Mouse (Mus musculus): ENCODE results near the gene Snx18. TPM values are rescaled to one million over a fixed set of nuclear protein-coding genes. Genes with fewer than 3 reads are reported as not detected.

The Snx18 gene
- polyA plus RNA-seq, 1 experiment from 2014 or later = 18.7 TPM

DNA sequence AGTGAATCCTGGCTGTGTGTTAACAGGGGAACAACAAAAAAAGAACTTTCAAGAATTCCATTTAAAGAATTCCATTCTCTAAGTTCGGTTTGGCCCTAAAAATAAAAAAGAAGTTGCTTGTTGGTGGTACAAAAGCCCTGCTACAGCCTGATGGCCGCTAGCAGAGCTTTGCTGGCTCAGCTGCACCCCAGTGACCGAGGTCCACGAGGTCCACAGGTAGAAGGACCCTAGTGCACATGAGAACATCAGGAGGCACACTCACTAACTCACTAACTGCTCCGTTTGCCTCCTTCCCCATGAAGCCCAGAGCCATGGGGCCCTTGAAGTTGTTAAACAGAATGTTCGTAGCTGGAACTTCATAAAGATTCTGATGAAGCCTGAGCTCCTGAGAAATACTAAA is 14.0 kb downstream of the Snx18 start:
- Histone ChIP-seq H3K9ac (ENCODE audit: low read length) (no peak overlapping the region), H3K36me3 (ENCODE audit: control insufficient read depth, insufficient read depth, low read length) (no peaks in the 10 kb centered on the region; the same call in 1 of the 2 replicates), H3K4me3 (ENCODE audit: low read depth, low read length) (no peak overlapping the region), H3K4me2 (ENCODE audit: low read depth, low read length, severe bottlenecking) (no peak overlapping the region), H3K4me1 (replicated peaks; ENCODE audit: control insufficient read depth, insufficient read depth, low read length) (0 out of 2 replicates have a peak, but pooled peaks cover 2% of the 10 kb centered on the region), H3K27ac (ENCODE audit: low read depth, low read length) (no peak overlapping the region), H3K9me3 (ENCODE audit: control insufficient read depth, low read length) (no peaks in the 10 kb centered on the region), H3K27me3 (ENCODE audit: control insufficient read depth, insufficient read depth, low read length) (no peaks in the 10 kb centered on the region)
- DNase-seq (ENCODE audit: low spot score) (no peak), ATAC-seq (replicated peaks; ENCODE audit: low FRiP score) (no peak)
- WGBS = 76% methylated on average over 6 of the region's 6 CpGs

DNA sequence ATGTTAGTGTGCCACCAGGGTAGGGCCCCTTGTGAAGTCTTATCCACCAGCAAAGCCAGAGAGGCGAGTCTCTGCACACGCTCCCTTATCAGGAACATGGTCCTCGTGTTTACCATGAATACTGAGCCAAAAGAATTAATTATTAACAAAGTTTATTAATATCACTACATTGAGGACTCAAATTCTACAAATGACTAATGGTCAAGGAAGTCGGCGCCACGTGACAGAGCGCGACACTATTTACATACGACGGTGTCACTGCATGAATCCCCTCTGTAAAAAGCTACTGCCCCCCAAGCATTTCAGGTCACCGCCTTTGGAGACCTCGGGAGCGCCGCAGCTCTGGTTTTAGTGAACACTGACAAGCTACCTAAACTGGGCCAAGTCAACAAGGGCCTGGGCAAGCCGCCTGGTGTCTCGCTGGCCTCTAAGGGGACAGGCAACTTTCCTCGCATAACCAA is 15.5 kb downstream of the Snx18 start:
- Histone ChIP-seq H3K4me1 (replicated peaks; ENCODE audit: control insufficient read depth, insufficient read depth, low read length) (0 out of 2 replicates have a peak, but pooled peaks cover 2% of the 10 kb centered on the region), H3K4me2 (ENCODE audit: low read depth, low read length, severe bottlenecking) (no peak overlapping the region), H3K27me3 (ENCODE audit: control insufficient read depth, insufficient read depth, low read length) (no peaks in the 10 kb centered on the region), H3K9ac (ENCODE audit: low read length) (no peak overlapping the region), H3K4me3 (ENCODE audit: low read depth, low read length) (no peak overlapping the region), H3K27ac (ENCODE audit: low read depth, low read length) (no peak overlapping the region), H3K36me3 (ENCODE audit: control insufficient read depth, insufficient read depth, low read length) (no peaks in the 10 kb centered on the region; the same call in 1 of the 2 replicates), H3K9me3 (ENCODE audit: control insufficient read depth, low read length) (no peaks in the 10 kb centered on the region)
- no peak for DNase-seq (ENCODE audit: low spot score)
- WGBS = 94% methylated on average over 17 of the region's 17 CpGs
- no peak for ATAC-seq (replicated peaks; ENCODE audit: low FRiP score)

DNA sequence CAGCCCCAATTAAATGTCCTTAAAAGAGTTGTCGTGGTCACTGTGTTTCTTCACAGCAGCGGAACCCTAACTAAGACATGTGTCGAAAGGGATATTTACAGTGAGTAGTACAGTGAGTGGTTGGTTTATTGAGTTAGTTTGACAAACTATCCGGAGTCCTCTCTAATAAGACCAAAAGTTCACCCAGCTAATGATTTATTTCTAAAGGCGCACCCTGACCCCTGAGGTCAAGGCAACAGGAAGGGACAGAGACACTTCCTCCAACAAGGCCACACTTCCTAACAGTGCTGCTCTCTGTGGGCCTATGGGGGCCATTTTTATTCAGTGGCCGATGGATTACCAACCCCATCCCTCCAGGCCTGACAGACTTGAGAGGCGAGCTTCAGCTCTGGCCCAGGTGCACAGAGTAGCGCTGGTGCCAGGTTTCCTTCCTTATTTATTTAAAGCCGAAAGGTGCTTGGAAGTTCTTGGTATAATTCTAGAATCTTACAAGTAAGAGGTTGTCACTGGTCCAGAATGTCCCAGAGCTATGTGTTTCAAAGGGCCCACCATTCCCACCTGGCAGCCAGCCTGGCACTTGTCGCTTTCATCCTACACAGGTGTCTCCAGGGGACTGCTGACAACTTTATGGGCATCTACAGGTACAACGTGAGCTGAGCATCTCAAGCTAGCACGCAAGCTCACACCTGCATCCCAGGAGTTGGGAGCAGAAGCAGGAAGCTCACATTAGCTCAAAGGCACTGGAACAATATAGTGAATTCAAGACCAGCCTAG is 16.3 kb downstream of the Snx18 start:
- Histone ChIP-seq H3K4me2 (ENCODE audit: low read depth, low read length, severe bottlenecking) (no peak overlapping the region), H3K9me3 (ENCODE audit: control insufficient read depth, low read length) (no peaks in the 10 kb centered on the region), H3K4me1 (replicated peaks; ENCODE audit: control insufficient read depth, insufficient read depth, low read length) (0 out of 2 replicates have a peak, but pooled peaks cover 2% of the 10 kb centered on the region), H3K36me3 (ENCODE audit: control insufficient read depth, insufficient read depth, low read length) (no peaks in the 10 kb centered on the region; the same call in 1 of the 2 replicates), H3K27me3 (ENCODE audit: control insufficient read depth, insufficient read depth, low read length) (no peaks in the 10 kb centered on the region), H3K9ac (ENCODE audit: low read length) (no peak overlapping the region), H3K4me3 (ENCODE audit: low read depth, low read length) (no peak overlapping the region), H3K27ac (ENCODE audit: low read depth, low read length) (no peak overlapping the region)
- 97% methylated on average over 12 of the region's 12 CpGs for WGBS
- ATAC-seq (replicated peaks; ENCODE audit: low FRiP score) = no peak
- DNase-seq (ENCODE audit: low spot score) = peak; percentile 14

DNA sequence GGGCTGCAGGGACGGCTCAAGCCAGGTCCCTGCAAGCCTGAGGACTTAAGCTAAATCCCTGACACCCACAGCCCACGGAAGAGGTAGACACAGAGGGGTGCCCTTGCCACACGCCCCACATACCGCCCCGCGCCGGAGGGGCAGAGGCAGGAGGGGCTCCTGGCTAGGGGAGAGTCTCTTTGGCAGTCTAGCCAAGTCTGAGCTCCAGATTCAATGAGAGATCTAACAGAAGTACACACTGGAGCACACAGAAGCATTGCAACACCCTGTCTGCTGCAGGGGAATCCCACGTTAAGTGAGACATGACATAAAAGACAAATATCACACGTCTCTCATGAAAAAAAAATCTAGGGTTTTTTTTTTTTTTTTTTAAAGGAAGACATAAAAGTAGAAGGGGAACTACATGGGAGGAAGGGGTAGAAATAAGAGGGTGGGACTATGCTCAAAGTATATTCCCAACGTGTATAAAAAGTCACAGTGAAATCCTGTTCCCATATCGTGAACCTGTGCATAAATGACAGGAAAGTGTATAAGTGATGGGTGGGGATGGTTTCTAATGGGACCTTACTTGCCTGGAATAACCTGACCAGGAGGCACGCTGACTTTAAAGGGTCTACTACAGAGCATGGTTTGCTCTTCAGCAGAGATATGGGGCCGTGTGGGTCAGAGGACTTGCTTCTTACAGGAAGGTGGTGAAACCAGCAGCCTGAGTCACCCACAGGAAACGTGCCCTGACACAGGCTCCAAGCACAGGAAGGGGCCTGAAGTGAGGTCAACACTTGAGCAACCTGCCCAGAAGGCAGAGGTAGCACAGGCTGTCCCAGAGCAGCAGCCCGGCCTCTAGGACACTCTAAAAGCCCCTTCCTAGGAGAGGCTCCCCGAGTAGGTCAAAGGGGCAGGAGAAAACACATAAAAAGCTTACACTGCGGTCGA is 17.6 kb downstream of the Snx18 start:
- Histone ChIP-seq H3K4me3 (ENCODE audit: low read depth, low read length) (no peak overlapping the region), H3K4me1 (replicated peaks; ENCODE audit: control insufficient read depth, insufficient read depth, low read length) (0 out of 2 replicates have a peak, but pooled peaks cover 2% of the 10 kb centered on the region), H3K4me2 (ENCODE audit: low read depth, low read length, severe bottlenecking) (no peak overlapping the region), H3K9ac (ENCODE audit: low read length) (no peak overlapping the region), H3K9me3 (ENCODE audit: control insufficient read depth, low read length) (no peaks in the 10 kb centered on the region), H3K36me3 (ENCODE audit: control insufficient read depth, insufficient read depth, low read length) (no peaks in the 10 kb centered on the region; the same call in 1 of the 2 replicates), H3K27ac (ENCODE audit: low read depth, low read length) (no peak overlapping the region), H3K27me3 (ENCODE audit: control insufficient read depth, insufficient read depth, low read length) (no peaks in the 10 kb centered on the region)
- no peak for ATAC-seq (replicated peaks; ENCODE audit: low FRiP score)
- 93% methylated on average over 18 of the region's 18 CpGs for whole genome bisulfite sequencing
- DNase-seq (ENCODE audit: low spot score) = peak; percentile 47

DNA sequence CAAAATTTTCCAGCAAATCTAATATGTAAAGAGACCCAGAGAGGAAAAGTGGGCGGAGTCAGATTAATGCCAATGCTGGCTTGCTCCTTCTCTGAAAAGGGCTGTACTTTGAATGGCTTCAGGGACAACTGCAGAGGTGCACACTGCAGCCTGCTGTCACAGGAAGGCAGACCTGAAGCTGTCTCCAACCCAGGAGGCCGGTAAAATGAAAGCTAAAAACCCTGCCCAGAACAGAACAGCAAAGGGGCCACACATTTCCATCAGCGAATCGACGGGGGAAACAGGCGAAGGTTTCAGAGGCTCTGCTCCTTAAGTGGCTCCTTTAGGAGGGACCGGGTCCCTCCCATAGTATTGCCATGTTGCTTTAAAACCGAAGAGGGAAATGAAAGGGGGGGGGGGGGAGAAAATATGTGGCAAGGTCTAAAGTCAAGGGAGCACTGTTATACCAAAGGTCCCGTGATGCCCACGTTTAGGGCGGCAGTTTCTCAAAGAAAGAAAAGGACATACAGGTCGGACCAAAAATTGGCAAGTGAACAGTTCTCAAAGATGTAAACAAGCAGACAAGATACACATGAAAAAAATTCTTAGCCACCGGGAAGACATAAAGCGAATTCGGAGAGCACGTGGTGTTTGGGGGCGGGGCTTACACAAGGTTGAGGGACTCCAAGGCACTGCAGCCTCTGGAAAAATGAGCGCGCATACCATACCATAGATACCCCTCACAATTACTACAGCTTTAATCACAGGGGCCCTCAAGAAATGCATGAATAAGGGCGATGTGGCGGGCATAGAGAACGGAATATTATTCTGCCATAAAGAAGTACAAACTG is 18.4 kb downstream of the Snx18 start:
- Histone ChIP-seq H3K9ac (ENCODE audit: low read length) (no peak overlapping the region), H3K4me2 (ENCODE audit: low read depth, low read length, severe bottlenecking) (no peak overlapping the region), H3K36me3 (ENCODE audit: control insufficient read depth, insufficient read depth, low read length) (no peaks in the 10 kb centered on the region), H3K27me3 (ENCODE audit: control insufficient read depth, insufficient read depth, low read length) (no peaks in the 10 kb centered on the region), H3K9me3 (ENCODE audit: control insufficient read depth, low read length) (no peaks in the 10 kb centered on the region), H3K4me1 (replicated peaks; ENCODE audit: control insufficient read depth, insufficient read depth, low read length) (0 out of 2 replicates have a peak, but pooled peaks cover 2% of the 10 kb centered on the region), H3K27ac (ENCODE audit: low read depth, low read length) (no peak overlapping the region), H3K4me3 (ENCODE audit: low read depth, low read length) (no peak overlapping the region)
- ATAC-seq (replicated peaks; ENCODE audit: low FRiP score) (no peak), DNase-seq (ENCODE audit: low spot score) (peak; percentile 27)
- 91% methylated on average over 22 of the region's 22 CpGs for WGBS

DNA sequence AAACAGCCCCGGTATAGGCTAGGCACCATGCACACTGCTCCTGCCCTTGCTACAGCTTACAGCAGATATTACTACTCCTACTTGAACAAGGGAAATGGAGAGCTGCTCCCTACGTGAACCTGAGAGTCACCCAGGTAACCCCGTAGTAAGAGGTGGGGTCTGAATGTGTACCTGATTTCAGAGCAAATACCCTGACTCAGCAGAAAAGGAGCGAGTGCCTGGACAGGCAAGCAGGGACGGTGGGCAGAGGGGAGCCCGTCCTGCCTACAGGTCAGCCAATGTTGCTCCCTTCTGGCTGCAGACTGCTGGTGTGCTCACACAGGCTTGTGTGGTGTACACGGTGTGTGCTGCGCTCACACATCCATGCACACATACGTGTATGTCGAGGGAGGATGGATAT is 20.7 kb downstream of the Snx18 start:
- H3K27me3 ChIP-seq (ENCODE audit: control insufficient read depth, insufficient read depth, low read length) = no peaks in the 10 kb centered on the region
- no peak overlapping the region for H3K4me3 ChIP-seq (ENCODE audit: low read depth, low read length)
- H3K4me2 ChIP-seq (ENCODE audit: low read depth, low read length, severe bottlenecking) = no peak overlapping the region
- WGBS = 91% methylated on average over 10 of the region's 10 CpGs
- peaks cover 2% of the 10 kb centered on the region; the same call in 1 of the 2 replicates for H3K36me3 ChIP-seq (ENCODE audit: control insufficient read depth, insufficient read depth, low read length)
- 0 out of 2 replicates have a peak, but pooled peaks cover 2% of the 10 kb centered on the region for H3K4me1 ChIP-seq (replicated peaks; ENCODE audit: control insufficient read depth, insufficient read depth, low read length)
- H3K9me3 ChIP-seq (ENCODE audit: control insufficient read depth, low read length) = no peaks in the 10 kb centered on the region
- no peak overlapping the region for H3K27ac ChIP-seq (ENCODE audit: low read depth, low read length)
- H3K9ac ChIP-seq (ENCODE audit: low read length) = no peak overlapping the region
- DNase-seq (ENCODE audit: low spot score) (peak; percentile 39), ATAC-seq (replicated peaks; ENCODE audit: low FRiP score) (no peak)

DNA sequence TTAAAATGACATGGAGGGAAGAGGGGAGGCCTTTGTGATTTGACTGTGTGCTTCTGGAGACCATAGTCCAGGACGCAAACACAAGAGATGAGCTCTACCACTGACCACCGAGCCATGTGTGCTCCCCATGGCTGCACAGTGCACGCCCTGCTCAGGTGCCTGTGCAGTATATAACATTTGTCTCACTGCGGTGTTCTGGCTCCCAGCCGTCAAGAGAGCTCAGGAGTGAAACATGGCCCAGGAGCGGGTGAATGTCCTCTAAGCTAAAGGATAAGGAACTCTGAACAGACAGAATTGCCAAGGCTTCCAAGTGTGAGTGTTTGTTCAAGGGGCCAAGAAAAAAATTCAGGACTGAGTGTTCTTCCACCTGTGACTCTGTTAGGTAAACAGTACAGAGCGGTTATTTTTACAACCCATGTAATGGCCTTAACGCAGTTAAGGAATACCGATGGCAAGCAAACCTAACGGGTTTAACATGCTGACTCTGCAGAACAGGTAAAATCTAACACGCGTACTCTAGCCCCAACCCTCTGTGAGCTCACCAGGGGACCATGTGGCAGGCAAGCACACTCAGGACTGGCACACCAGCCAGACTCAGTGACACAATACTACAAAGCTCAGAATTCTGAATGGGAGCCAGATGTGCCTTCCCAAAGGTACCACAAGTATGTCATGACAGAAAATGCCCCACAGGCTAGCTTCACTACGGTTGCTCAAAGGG is 21.4 kb downstream of the Snx18 start:
- H3K27ac ChIP-seq (ENCODE audit: low read depth, low read length) = no peak overlapping the region
- H3K9ac ChIP-seq (ENCODE audit: low read length) = no peak overlapping the region
- DNase-seq (ENCODE audit: low spot score) (peak; percentile 42), ATAC-seq (replicated peaks; ENCODE audit: low FRiP score) (no peak)
- WGBS = 87% methylated on average over 13 of the region's 13 CpGs
- H3K9me3 ChIP-seq (ENCODE audit: control insufficient read depth, low read length) = no peaks in the 10 kb centered on the region
- H3K4me3 ChIP-seq (ENCODE audit: low read depth, low read length) = no peak overlapping the region
- 0 out of 2 replicates have a peak, but pooled peaks cover 2% of the 10 kb centered on the region for H3K4me1 ChIP-seq (replicated peaks; ENCODE audit: control insufficient read depth, insufficient read depth, low read length)
- H3K27me3 ChIP-seq (ENCODE audit: control insufficient read depth, insufficient read depth, low read length) = no peaks in the 10 kb centered on the region
- H3K36me3 ChIP-seq (ENCODE audit: control insufficient read depth, insufficient read depth, low read length) = peaks cover 2% of the 10 kb centered on the region; the same call in 1 of the 2 replicates
- H3K4me2 ChIP-seq (ENCODE audit: low read depth, low read length, severe bottlenecking) = no peak overlapping the region
